Mouse (Mus musculus): ENCODE measurements around the gene 4930556J24Rik. TPM values are rescaled to one million over a fixed set of nuclear protein-coding genes. Genes with fewer than 3 reads are reported as not detected.
"Not testable (repeated sequence)": the region's sequence is repeated elsewhere in the genome, so short reads cannot be mapped to it uniquely, and the experiment has no call there.

The 4930556J24Rik gene
- total RNA-seq (2015; ENCODE audit: low replicate concordance): not detected in 2 replicates
- total RNA-seq (2017; ENCODE audit: low replicate concordance): not detected in 2 replicates

DNA sequence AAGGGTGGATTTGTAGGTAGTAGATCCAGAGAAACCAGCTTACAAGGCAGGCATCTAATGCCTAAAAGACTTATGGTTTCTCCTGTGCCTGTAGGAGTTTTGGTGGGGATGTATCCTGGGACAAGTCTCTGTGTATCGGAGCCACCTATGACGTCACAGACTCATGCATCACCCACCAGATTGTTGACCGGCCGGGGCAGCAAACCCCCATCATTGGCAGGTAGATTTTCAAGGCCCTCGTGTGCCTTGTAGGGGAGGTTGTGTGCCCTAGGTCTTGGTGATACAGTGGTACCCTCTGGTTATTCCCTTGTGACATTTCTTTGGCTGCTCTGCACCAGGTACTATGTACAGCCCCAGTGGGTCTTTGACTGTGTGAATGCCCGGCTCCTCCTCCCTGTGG is at the start of gene 4930556J24Rik:
Gene 4930556J24Rik (minus strand): TSS at position 101 of the 400 bp plus-strand sequence.
- no peak for ATAC-seq (replicated peaks; ENCODE audit: low FRiP score, poor library complexity, severe bottlenecking)

DNA sequence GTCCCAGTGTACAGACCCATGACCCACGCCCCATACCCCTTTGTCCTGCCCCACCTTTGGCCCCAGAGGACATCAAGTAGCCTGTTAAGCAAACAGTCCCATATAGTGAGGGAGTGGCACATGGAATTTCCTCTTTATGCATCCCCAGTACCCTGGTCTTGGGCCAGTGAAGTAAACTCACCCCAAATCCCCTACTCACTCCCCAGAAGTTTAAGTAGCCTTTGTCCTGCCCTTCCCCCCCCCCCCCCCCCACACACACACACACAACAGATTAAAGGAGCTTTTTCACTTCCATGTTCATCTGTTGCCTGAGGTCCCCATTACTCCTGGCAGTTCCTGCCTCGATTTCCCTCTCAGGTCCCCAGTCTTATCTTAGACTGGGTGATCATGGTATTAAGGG is 46.7 kb upstream of the 4930556J24Rik start:
- ATAC-seq (replicated peaks; ENCODE audit: low FRiP score, poor library complexity, severe bottlenecking): no peak

DNA sequence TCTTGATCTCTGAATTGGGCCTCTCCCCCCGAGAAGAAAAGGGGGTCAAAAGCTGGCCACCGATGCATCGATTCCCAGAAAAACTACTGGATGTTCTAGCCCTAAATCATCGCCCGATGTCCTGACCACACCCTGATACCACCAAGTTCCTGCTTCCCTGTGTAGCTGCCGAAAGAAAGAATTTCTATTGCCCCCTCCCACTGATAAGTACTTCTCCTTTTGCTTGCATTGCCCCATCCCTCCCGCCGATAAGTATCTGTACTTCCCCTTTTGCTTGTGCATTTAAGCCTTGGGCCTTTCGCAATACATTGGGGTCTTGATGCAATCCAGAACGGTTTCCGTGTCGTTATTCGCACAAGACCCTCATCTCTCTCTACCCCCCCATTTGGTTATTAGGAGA is 45.5 kb upstream of the 4930556J24Rik start:
- not testable (repeated sequence) for ATAC-seq (replicated peaks; ENCODE audit: low FRiP score, poor library complexity, severe bottlenecking)

DNA sequence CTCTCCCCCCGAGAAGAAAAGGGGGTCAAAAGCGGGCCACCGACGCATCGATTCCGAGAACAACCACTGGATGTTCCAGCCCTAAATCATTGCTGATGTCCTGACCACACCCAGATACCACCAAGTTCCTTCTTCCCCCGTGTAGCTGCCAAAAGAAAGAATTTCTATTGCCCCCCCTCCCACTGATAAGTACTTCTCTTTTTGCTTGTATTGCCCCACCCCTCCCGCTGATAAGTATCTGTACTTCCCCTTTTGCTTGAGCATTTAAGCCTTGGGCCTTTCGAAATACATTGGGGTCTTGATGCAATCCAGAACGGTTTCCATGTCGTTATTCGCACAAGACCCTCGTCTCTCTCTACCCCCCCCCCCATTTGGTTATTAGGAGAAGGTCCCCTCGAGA is 39.2 kb upstream of the 4930556J24Rik start:
- ATAC-seq (replicated peaks; ENCODE audit: low FRiP score, poor library complexity, severe bottlenecking): not testable (repeated sequence)

DNA sequence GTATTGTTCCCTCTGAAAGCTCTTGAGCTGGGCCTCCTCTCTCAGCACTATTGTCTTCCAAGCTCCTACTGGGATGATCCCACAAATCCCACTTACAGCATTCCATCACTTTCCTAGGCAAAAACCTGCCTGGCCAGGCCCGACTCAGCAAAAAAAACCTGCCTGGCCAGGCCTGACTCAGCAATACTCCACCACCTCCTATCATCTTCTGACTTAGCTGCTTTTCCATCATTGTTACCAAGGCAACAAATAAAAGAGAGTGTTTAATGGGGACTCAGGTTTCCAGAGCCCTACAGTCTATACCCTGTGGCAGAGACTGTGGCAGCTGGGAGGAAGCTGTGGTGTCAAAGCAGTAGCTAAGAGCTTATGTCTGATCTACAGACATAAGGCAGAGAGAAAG is 36.0 kb upstream of the 4930556J24Rik start:
- ATAC-seq (replicated peaks; ENCODE audit: low FRiP score, poor library complexity, severe bottlenecking): no peak

DNA sequence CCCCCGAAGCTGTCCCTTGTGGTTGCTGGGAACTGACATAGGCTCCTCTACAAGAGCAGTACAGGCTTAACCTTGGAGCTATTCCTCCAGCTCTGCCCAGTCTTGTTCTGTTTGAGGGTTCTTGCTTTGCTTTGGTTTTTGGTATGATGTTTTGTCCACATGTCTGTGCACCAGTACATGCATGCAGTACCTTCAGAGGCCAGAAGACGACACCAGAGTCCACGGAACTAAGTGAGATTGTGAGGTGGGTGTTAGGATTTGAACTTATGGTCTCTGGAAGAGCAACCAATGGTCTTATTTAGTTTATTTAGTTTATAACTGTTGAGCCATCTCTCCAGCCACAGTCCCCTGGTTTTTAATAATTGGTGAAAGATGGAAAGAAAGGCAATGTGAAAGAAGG is 29.9 kb upstream of the 4930556J24Rik start:
- no peak for ATAC-seq (replicated peaks; ENCODE audit: low FRiP score, poor library complexity, severe bottlenecking)

DNA sequence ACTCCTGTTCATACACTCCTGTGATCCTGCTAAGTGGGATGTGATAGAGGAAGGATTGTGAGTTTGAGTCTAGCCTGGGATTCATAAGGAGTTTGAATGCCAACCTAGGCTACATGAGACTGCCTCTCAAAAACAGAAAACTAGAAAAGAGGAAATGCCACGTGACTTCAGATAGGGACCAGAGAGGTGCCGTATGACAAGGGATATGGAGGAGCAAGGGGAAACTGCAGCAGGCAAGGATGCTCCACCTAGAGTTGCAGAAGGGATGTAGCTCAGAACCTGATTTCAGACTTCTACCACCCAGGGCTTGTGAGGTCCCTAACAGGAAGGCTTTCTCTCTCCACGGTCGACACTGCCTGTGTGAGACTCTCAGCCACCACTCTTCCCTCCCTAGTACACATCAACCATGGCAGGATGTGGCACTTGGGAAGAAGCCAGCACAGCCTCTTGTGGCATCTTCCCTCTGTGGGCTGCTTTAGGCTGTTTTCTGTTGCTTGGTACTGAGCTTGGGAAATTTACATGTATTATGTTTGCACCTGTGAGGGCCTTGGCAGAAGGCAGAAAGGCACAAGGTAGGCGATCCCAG is 28.7 kb upstream of the 4930556J24Rik start:
- no peak for ATAC-seq (replicated peaks; ENCODE audit: low FRiP score, poor library complexity, severe bottlenecking)

DNA sequence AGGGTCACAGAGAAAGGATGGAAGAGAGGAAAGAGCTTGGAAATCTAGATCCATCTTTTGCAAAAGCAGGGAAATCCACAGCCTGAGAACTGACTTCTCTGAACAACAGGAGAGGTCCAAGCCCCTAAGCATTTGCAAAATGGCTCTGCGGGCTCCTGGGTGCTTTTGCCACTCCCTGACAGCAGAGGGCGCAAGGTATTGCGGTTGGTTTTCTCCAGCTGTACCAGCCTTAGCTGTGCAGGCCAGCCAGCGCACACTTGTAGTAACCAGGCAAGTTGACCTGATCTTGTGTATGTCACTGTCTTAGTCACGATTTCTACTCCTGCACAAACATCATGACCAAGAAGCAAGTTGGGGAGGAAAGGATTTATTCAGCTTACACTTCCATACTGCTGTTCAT is 25.0 kb upstream of the 4930556J24Rik start:
- ATAC-seq (replicated peaks; ENCODE audit: low FRiP score, poor library complexity, severe bottlenecking): peak; percentile 65; the same call in 1 of the 2 replicates

DNA sequence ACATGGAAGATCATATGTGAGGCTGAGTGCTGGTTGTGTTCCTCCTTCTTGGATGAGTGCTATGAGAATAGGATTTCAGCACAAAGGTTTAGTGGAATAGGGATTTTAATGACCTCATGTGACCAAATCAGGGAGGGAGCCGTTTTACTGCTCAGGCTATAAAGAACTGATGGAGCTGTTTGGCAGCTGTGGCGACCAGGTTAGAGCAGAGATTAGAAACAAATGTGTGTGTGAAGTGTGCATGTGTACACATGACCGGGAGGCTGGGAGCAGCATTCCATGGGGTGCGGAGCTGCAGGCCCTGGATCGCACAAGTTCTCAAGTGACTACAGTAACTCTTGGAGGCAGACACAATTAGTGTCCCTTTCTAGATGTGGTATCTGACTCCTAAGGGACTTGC is 23.0 kb upstream of the 4930556J24Rik start:
- no peak for ATAC-seq (replicated peaks; ENCODE audit: low FRiP score, poor library complexity, severe bottlenecking)

DNA sequence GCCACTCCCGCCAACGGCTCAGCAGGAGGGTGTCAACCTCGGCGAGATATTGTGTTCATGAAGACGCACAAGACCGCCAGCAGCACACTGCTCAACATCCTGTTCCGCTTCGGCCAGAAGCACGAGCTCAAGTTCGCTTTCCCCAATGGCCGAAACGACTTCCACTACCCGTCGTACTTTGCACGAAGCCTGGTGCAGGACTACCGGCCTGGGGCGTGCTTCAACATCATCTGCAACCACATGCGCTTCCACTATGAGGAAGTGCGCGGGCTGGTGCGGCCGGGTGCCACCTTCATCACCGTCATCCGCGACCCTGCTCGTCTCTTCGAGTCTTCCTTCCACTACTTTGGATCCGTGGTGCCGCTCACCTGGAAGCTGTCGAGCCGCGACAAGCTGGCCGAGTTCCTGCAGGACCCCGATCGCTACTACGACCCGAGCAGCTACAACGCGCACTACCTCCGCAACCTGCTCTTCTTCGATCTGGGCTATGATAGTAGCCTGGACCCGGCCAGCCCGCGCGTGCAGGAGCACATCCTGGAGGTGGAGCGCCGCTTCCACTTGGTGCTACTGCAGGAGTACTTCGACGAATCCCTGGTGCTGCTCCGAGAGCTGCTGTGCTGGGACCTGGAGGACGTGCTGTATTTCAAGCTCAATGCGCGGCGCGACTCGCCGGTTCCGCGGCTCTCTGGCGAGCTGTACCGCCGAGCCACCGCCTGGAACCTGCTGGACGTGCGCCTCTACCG is 21.6 kb upstream of the 4930556J24Rik start:
- ATAC-seq (replicated peaks; ENCODE audit: low FRiP score, poor library complexity, severe bottlenecking): no peak

DNA sequence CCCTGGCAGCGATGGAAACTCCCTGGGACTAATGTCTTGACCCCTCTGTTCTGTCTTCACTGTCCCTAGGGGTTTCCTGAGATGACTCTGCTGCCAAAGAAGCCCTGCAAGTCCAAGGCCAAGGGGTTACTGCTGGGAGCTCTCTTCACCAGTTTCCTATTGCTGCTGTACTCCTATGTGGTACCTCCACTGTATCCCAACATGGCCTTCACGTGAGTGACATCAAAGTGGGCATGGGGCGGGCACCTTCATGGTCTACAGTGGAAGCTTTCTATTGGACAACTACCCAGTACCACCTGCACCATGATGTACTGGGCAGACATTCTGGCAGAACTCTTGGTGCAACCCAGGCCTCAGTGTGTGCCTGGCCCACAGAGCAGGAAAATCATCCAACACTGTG is 20.3 kb upstream of the 4930556J24Rik start:
- ATAC-seq (replicated peaks; ENCODE audit: low FRiP score, poor library complexity, severe bottlenecking): no peak

DNA sequence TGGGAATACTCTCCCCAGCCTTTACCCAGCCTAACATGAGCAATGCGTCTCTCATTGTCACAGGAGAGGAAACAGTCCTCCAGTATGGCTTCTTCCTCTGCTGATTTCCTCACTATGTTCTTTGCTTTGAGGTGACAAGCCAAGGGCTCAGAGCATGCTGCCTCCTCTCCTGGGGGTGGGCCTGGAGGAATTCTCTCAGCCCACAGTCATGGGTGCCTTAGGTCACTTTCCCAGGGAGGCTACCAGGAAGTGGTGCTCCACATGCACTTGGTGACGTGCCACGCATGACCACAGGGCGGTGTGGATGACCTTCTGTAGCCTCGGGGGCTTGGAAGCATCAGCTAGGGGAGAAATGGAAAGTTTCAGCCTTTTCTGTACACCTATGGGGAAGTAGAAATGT is 18.9 kb upstream of the 4930556J24Rik start:
- no peak for ATAC-seq (replicated peaks; ENCODE audit: low FRiP score, poor library complexity, severe bottlenecking)

DNA sequence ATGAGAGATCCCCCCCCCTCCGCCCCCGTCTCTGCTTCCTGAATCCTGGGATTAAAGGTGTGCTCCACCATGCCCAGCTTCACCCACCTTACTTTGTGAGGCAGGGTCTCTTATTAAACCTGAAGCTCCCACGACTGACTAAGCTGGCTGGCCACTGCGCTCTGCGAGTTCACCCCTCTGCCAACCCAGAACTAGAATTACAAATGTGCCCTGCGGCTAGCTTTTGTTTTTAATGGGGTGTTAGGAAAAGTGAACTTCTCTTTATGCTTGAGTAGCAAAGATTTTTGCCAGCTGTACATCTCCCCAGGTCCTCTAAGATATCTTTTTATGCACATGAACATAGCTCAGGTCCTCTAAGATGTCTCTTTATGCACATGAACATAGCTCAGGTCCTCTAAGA is 17.3 kb upstream of the 4930556J24Rik start:
- no peak for ATAC-seq (replicated peaks; ENCODE audit: low FRiP score, poor library complexity, severe bottlenecking)

DNA sequence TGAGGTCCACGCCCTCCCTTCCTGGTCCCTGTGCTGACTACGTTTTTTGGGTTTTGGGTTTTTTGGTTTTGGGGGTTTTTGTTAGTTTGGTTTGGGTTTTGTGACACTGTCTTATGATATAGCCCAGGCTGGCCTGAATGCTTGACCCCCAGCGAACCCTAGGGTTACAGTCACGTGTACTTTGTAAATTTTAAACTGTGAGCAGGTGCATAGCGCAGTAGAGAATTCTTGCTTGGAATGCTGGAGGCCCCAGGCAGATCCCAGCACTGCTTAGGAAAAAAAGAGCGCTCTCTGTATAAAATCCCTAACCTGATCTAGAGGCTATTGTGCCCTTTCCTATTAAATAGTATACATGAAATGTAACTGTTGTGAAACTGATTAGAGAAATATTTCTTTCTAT is 16.6 kb upstream of the 4930556J24Rik start:
- ATAC-seq (replicated peaks; ENCODE audit: low FRiP score, poor library complexity, severe bottlenecking): no peak

DNA sequence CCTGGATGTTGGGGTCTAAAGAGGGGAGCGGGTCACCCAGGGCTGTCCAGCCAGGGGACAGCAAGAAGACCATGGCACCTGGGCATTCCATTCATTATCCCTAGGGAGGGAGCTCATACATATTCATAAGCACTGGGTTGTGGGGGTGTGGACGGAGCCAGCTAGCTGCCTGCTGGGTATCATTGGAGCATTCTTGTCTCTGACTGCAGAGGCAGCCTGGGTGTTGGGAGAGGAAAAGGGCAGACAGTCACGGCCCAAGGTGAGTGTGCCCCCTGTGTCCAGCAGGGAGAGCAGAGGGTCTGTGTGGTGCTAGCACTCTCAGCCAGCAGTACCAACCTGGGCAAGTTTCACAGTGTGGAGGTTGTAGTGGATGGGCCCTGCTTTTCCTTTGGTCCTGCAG is 13.2 kb upstream of the 4930556J24Rik start:
- no peak for ATAC-seq (replicated peaks; ENCODE audit: low FRiP score, poor library complexity, severe bottlenecking)

DNA sequence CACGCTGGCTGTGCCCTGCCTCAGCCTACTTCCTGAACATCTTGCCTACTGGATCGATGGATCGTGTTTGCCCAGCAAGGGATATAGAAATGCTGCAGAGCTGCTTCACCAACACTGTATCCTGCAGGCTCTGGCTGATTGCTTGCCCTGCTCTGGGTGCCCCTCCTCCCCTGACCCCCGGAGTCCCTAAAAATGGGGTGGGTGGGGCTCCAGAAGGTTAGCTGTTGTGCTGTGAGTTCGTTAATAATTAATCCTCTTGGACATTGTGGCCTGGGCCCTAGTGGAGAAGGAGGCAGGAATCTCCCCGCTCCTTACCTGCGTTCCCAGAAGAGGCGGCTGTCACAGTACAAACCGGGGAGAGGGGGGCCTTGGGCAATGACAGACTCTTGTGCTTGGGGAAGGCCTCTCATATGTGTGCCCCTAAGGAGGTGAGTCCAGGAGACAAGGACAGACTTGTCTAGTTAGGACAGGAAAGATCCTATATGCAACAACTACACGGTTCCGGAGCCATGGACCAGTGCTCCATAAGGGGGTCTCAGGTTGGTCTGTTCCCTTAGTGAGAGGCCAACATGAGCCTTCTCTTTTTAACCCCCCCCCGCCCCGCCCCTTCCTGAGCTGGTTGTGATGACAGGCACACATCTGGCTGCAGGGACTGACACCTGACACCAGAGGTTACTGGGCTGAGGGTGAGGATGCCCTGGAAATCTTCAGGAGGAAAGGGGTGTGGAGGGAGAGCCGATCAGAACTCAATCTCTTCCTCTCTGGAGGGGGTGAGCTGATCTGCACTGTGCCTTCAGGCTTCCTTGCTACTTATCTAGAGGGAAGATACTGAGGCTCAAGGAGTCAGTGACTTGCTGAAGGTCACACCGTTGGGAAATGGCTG is 7.5 kb upstream of the 4930556J24Rik start:
- no peak for ATAC-seq (replicated peaks; ENCODE audit: low FRiP score, poor library complexity, severe bottlenecking)

DNA sequence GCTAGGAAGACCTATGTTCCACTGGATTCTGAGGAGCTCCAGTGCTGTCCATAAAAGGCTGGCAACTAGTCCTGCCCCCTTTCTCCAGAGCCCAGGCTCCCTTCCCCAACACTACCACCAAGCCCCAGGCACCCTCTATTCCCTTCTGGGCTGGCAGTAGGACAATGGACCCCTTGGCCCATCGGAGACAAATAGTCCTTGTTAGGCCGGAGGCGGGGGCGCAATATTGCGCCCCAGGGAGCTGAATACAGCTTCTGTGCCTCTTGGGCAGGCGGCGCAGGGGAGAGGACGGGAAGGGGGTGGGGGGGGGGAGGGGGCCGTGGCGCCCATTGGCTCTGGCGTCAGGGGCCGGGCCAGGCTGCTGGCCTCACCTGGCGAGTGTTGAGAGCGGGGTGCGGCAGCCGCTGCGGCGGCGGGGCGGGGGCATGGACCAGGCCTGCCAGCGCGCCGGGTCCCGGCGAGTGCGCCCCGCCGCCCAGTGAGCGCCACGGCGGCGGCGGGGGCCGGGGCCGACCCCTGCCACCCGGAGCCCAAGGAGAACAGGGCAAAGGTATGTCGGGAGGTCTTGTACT is 6.8 kb upstream of the 4930556J24Rik start, which contains the start of gene Gal3st1:
Gene Gal3st1 (plus strand): TSS at position 346 of the 572 bp plus-strand sequence.
- ATAC-seq (replicated peaks; ENCODE audit: low FRiP score, poor library complexity, severe bottlenecking): no peak

DNA sequence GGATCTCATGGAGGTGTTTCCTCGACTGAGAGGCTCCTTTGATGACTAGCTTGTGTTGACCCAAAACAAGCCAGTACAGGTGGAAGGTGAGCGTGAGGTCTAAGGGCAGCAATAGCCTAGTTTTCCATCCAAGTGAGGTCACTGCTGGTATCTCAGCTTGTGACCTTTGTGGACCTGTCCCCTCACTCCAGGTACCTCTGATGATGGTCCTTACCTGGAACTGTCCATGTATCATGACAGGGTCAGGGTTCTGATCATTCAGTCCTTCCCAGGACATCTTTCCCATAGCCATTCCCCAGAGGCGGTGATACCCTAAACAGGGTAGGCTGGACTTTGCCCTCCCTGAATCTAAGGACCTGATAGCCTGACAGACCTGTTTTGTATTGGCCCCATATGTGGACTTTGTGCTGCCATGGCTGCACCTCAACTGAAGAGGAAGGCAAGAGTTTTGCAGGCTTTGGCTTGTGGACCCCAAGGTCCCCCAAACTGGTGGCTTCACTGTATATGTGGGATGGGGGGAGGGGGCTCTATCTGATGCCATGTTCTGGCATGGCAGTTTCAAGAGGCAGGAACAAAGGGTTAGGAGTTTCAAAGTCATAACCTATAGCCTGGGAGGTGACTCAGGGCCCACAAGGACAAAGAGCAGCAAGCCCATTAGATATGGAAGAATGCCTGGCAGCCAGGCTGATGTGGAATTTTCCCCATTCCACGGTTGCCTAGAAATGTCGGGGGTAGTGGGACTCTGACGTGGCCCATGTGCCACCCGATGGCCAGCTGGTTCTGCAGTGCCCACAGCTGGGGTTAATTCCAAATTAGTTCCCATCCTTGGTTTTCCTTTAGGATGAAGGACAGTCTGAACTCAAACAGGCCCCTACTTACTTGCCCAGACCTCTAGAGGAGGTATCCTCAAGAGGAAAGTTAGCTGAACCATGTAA is 6.0 kb upstream of the 4930556J24Rik start:
- ATAC-seq (replicated peaks; ENCODE audit: low FRiP score, poor library complexity, severe bottlenecking): no peak

DNA sequence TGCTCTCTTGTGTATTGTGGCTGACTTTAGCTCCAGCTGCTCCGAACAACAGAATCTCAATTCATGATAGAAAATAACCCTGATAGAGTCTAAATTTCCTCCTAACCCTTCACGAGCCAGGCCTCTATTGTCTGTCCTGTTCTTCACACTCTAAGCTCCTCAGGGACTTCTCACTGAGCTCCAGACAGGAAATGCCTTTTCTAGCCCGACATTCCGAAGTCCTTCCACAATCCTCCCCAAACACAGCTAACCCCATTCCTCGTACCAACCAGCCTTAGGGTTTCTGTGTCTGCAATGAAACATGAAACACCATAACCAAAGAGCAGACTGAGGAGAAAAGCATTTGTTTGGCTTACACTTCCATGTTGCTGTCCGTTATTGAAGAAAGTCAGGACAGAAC is 5.0 kb upstream of the 4930556J24Rik start:
- ATAC-seq (replicated peaks; ENCODE audit: low FRiP score, poor library complexity, severe bottlenecking): no peak
